Mouse (Mus musculus): ENCODE data around the gene Nfe2l3. TPM values are rescaled to one million over a fixed set of nuclear protein-coding genes. Genes with fewer than 3 reads are reported as not detected.

Gene Nfe2l3
- total and polyA plus RNA-seq, 3 experiments = 0.27 TPM; not detected in 2

DNA sequence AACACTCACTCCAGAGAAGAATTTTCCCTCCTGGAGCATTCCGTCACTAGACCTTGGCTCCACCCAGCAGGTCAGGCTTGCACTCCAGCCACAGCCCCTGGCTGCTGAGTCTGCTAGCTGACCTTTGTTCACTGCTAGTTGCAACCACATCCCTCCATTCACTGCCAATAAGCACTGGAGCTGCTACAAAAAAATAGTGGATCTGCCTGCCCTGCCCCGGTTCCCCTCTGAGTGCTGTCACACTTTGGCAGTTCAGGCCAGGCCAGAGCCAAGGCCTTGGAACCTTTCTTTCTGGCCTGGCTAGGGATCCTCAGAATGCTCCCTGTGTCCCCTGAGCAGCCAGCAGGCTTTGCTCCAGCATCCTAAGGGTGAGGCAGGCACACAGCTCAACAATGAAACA lies 57.3 kb downstream of the Nfe2l3 start:
- ATAC-seq (ENCODE audit: extremely low read depth, insufficient number of reproducible peaks, low FRiP score, poor library complexity, severe bottlenecking) (no peak), DNase-seq (ENCODE audit: low spot score) (no peak)
- H3K9me3 ChIP-seq (replicated peaks) = peaks cover 6% of the 10 kb centered on the region
- no peak for TF ChIP-seq POLR2AphosphoS5 (IDR thresholded peaks at IDR 0.05; ENCODE audit: insufficient replicate concordance, low read depth, low read length)
- no peak for TF ChIP-seq TAL1 (conservative IDR thresholded peaks at IDR 0.05; ENCODE audit: low read depth, low read length)
- TF ChIP-seq GATA1 (IDR thresholded peaks at IDR 0.05; ENCODE audit: borderline replicate concordance, low read length) = no peak
- TF ChIP-seq CTCF (IDR thresholded peaks at IDR 0.05; ENCODE audit: low read depth, low read length) = no peak
- no peak for TF ChIP-seq GATA2 (IDR thresholded peaks at IDR 0.05; ENCODE audit: borderline replicate concordance, low read depth, low read length)
- H3K4me1 ChIP-seq (ENCODE audit: insufficient read depth, low read depth, low read length) = no peaks in the 10 kb centered on the region
- H3K4me3 ChIP-seq (ENCODE audit: low read depth, low read length) = no peak overlapping the region
- H3K27me3 ChIP-seq (ENCODE audit: insufficient read depth, low read length) = peaks cover under 1% of the 10 kb centered on the region; the same call in 1 of the 2 replicates
- no peaks in the 10 kb centered on the region for H3K36me3 ChIP-seq (replicated peaks)

DNA sequence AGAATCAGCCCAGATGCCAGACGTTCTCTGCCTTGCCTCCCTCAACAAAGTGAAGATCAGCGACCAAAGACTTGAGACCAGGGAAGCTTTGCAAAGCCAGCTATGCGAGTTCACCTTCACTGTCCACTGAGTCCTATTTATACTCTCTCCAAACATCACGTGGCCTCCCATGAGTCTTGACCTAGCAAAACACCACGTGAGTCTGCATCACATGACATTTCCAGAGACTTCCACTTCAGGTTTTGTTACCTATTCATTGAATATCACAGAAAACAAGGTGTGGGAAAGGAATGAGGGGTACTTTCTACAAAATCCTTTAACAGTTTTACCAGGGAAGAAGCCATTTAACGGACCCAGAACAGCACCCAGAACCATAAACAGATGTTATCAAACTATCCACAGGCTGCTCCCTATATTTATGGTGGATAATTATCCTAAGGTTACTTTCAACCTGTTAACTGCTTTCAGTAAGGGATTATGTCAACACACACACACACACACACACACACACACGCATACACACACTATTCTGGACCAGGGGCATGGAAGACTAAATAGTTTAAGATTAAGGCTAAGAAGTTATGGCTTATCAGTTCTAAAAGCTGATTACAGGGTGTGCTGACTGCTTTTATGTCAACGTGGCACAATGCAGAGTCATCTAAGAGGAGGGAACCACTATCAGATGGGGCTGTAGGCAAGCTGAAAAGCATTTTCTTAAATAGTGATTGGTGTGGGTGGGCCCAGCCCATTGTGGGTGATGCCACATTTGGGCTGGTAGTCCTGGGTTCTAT lies 65.0 kb downstream of the Nfe2l3 start:
- ATAC-seq (ENCODE audit: extremely low read depth, insufficient number of reproducible peaks, low FRiP score, poor library complexity, severe bottlenecking) (no peak), DNase-seq (ENCODE audit: low spot score) (no peak)
- Histone ChIP-seq H3K27me3 (ENCODE audit: insufficient read depth, low read length) (peaks cover 12% of the 10 kb centered on the region), H3K4me3 (ENCODE audit: low read depth, low read length) (no peak overlapping the region), H3K36me3 (replicated peaks) (no peaks in the 10 kb centered on the region), H3K4me1 (ENCODE audit: insufficient read depth, low read depth, low read length) (no peaks in the 10 kb centered on the region), H3K9me3 (replicated peaks) (no peaks in the 10 kb centered on the region; the same call in 1 of the 2 replicates)
- TF ChIP-seq GATA2 (IDR thresholded peaks at IDR 0.05; ENCODE audit: borderline replicate concordance, low read depth, low read length) = no peak
- no peak for TF ChIP-seq TAL1 (conservative IDR thresholded peaks at IDR 0.05; ENCODE audit: low read depth, low read length)
- TF ChIP-seq POLR2AphosphoS5 (IDR thresholded peaks at IDR 0.05; ENCODE audit: insufficient replicate concordance, low read depth, low read length) = no peak
- no peak for TF ChIP-seq GATA1 (IDR thresholded peaks at IDR 0.05; ENCODE audit: borderline replicate concordance, low read length)
- TF ChIP-seq CTCF (IDR thresholded peaks at IDR 0.05; ENCODE audit: low read depth, low read length) = no peak

DNA sequence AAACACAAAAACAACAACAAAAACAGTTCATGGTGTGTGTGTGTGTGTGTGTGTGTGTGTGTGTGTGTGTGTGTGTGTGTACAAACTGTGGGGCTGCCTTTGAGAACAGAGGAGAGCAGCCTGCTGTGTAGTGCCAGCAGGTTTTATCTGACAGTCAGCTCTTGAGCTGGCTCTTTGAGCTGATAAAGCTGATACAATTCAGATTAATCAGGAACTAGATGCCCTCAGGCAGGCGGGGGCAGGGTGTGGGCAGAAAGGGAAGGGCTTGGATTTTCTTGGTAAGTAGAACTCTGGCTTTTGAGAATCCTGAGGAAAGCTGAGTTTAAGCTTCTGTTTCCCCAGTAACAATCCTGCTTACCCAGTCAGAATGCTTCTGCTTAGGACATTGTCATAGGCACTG lies 73.2 kb downstream of the Nfe2l3 start:
- Histone ChIP-seq H3K4me3 (ENCODE audit: low read depth, low read length) (no peak overlapping the region), H3K4me1 (ENCODE audit: insufficient read depth, low read depth, low read length) (no peaks in the 10 kb centered on the region), H3K9me3 (replicated peaks) (no peaks in the 10 kb centered on the region; the same call in 1 of the 2 replicates), H3K27me3 (ENCODE audit: insufficient read depth, low read length) (peaks cover 4% of the 10 kb centered on the region; the same call in 1 of the 2 replicates), H3K36me3 (replicated peaks) (no peaks in the 10 kb centered on the region)
- ATAC-seq (ENCODE audit: extremely low read depth, insufficient number of reproducible peaks, low FRiP score, poor library complexity, severe bottlenecking) (no peak), DNase-seq (ENCODE audit: low spot score) (no peak)
- no peak for TF ChIP-seq GATA1 (IDR thresholded peaks at IDR 0.05; ENCODE audit: borderline replicate concordance, low read length)
- no peak for TF ChIP-seq CTCF (IDR thresholded peaks at IDR 0.05; ENCODE audit: low read depth, low read length)
- no peak for TF ChIP-seq POLR2AphosphoS5 (IDR thresholded peaks at IDR 0.05; ENCODE audit: insufficient replicate concordance, low read depth, low read length)
- TF ChIP-seq TAL1 (conservative IDR thresholded peaks at IDR 0.05; ENCODE audit: low read depth, low read length) = no peak
- no peak for TF ChIP-seq GATA2 (IDR thresholded peaks at IDR 0.05; ENCODE audit: borderline replicate concordance, low read depth, low read length)

DNA sequence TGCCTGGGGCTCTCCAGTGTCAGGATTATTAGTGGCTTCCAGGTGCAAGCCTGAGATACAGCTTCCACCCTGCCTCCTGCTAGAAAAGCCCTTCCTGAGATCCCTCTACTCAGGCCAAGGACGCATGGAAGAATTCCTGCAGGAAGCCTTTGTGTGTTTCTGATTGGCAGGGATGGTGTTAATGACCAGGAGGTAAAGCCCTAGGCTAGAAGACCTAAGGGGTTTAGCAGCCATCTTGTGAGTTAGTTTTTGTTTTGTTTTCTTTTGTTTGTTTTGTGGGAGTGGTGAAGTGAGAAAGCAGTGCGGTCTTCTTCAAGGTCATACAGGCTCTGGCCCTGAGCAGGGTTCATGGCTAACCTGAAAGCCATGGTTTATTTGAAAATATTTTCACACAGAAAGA lies 75.1 kb downstream of the Nfe2l3 start:
- no peak for DNase-seq (ENCODE audit: low spot score)
- Histone ChIP-seq H3K4me3 (ENCODE audit: low read depth, low read length) (no peak overlapping the region), H3K27me3 (ENCODE audit: insufficient read depth, low read length) (peaks cover 4% of the 10 kb centered on the region; the same call in 1 of the 2 replicates), H3K9me3 (replicated peaks) (no peaks in the 10 kb centered on the region), H3K36me3 (replicated peaks) (no peaks in the 10 kb centered on the region), H3K4me1 (ENCODE audit: insufficient read depth, low read depth, low read length) (no peaks in the 10 kb centered on the region)
- TF ChIP-seq TAL1 (conservative IDR thresholded peaks at IDR 0.05; ENCODE audit: low read depth, low read length) = no peak
- no peak for TF ChIP-seq GATA2 (IDR thresholded peaks at IDR 0.05; ENCODE audit: borderline replicate concordance, low read depth, low read length)
- TF ChIP-seq CTCF (IDR thresholded peaks at IDR 0.05; ENCODE audit: low read depth, low read length) = no peak
- TF ChIP-seq POLR2AphosphoS5 (IDR thresholded peaks at IDR 0.05; ENCODE audit: insufficient replicate concordance, low read depth, low read length) = no peak
- no peak for TF ChIP-seq GATA1 (IDR thresholded peaks at IDR 0.05; ENCODE audit: borderline replicate concordance, low read length)
- no peak for ATAC-seq (ENCODE audit: extremely low read depth, insufficient number of reproducible peaks, low FRiP score, poor library complexity, severe bottlenecking)

Other genes with a start within 250 kb of the Nfe2l3 start
- gene Hnrnpa2b1, start 37.2 kb downstream of the Nfe2l3 start, total RNA-seq (2014; fragmentation: Nextera tagmentation) = 906 TPM in 2 replicates
- 1,057 and 1,396 TPM in 2 replicates for gene Hnrnpa2b1, start 37.2 kb downstream of the Nfe2l3 start, total RNA-seq (2017)
- gene Hnrnpa2b1, start 37.2 kb downstream of the Nfe2l3 start, polyA plus RNA-seq (2012) = 392 and 574 TPM in 2 replicates
- 254 and 291 TPM in 2 replicates for gene Cbx3, start 37.7 kb downstream of the Nfe2l3 start, total RNA-seq (2014; fragmentation: Nextera tagmentation)
- gene Cbx3, start 37.7 kb downstream of the Nfe2l3 start, total RNA-seq (2017) = 523 and 598 TPM in 2 replicates
- 72.8 and 98.2 TPM in 2 replicates for gene Cbx3, start 37.7 kb downstream of the Nfe2l3 start, polyA plus RNA-seq (2012)
- not detected in 2 replicates for gene Snx10, start 91.2 kb downstream of the Nfe2l3 start, total RNA-seq (2014; fragmentation: Nextera tagmentation)
- 1.2 and 1.5 TPM in 2 replicates for gene Snx10, start 91.2 kb downstream of the Nfe2l3 start, total RNA-seq (2017)
- gene Snx10, start 91.2 kb downstream of the Nfe2l3 start, polyA plus RNA-seq (2012) = not detected in 2 replicates